Mouse (Mus musculus) testis, adult 2 months (tissue): ENCODE results near the gene Rps15a. TPM values are rescaled to one million over a fixed set of nuclear protein-coding genes. Genes with fewer than 3 reads are reported as not detected.
A peak's percentile ranks its signal among the peaks of the same experiment; 100 is the strongest.

Experiments used
- H3K27ac ChIP-seq: fragments of 200-500 bp; 2 replicates; pipeline ENCODE4 v1.5.1; 2012; ENCODE audit warnings: low read depth, low read length; ENCODE audit not compliant: control insufficient read depth, insufficient read depth
- H3K27me3 ChIP-seq: fragments of 200-500 bp; 2 replicates; pipeline ENCODE4 v1.6.1; 2012; ENCODE audit warnings: mild to moderate bottlenecking, low read length, moderate library complexity; ENCODE audit not compliant: control insufficient read depth, insufficient read depth
- H3K36me3 ChIP-seq: fragments of 200-500 bp; 2 replicates; pipeline ENCODE4 v1.6.1; 2012; ENCODE audit warnings: mild to moderate bottlenecking, low read length; ENCODE audit not compliant: control insufficient read depth, insufficient read depth
- H3K4me1 ChIP-seq: fragments of 200-500 bp; 2 replicates; pipeline ENCODE4 v1.6.1; 2012; ENCODE audit warnings: low read length; ENCODE audit not compliant: control insufficient read depth, insufficient read depth
- H3K4me3 ChIP-seq: fragments of 200-500 bp; 2 replicates; pipeline ENCODE4 v1.5.1; 2012; ENCODE audit warnings: low read depth, mild to moderate bottlenecking, low read length, moderate library complexity, mixed read lengths; ENCODE audit not compliant: control insufficient read depth
- CTCF ChIP-seq: fragments of 200-500 bp; IDR thresholded peaks from 2 replicates; pipeline ENCODE4 v1.5.1; 2012; ENCODE audit warnings: low read depth, mild to moderate bottlenecking, inconsistent platforms, low read length, moderate library complexity; ENCODE audit not compliant: control insufficient read depth, insufficient read depth, insufficient replicate concordance
- POLR2A ChIP-seq: fragments of 200-500 bp; IDR thresholded peaks from 2 replicates; pipeline ENCODE4 v1.6.1; 2012; ENCODE audit warnings: low read depth, mild to moderate bottlenecking, inconsistent platforms, low read length, moderate library complexity; ENCODE audit not compliant: control insufficient read depth
- polyA plus RNA-seq: library from polyadenylated mRNA; depleted of rRNA; stranded (reverse); fragments of >200 nt; gene quantifications from 2 replicates; pipeline ENCODE4 v1.2.3, GENCODE M21; 2012; rRNA removed

Rps15a gene
- 1,101 and 1,374 TPM in 2 replicates for polyA plus RNA-seq

GRCm38 (mm10) chr7:118115877-118116568 lies at the start of gene Rps15a:
Gene Rps15a (minus strand): TSS chr7:118116188.
- Histone ChIP-seq H3K27ac (peak within 1 kb of the TSS; percentile 94), H3K4me1 (peaks cover 3% of the 10 kb centered on the region), H3K4me3 (peak within 1 kb of the TSS; percentile 92), H3K27me3 (no peaks in the 10 kb centered on the region), H3K36me3 (no peaks in the 10 kb centered on the region; the same call in 1 of the 2 replicates)
- TF ChIP-seq POLR2A, result peak; percentile 99
- TF ChIP-seq CTCF, result no peak

- TF ChIP-seq POLR2A (no peak), CTCF (no peak)
- Histone ChIP-seq H3K4me1 (no peaks in the 10 kb centered on the region), H3K36me3 (no peaks in the 10 kb centered on the region), H3K27ac (no peak overlapping the region), H3K4me3 (no peak overlapping the region), H3K27me3 (no peaks in the 10 kb centered on the region)
Measured at GRCm38 (mm10) chr7:118163006-118163405, 47.0 kb upstream of the Rps15a start.

GRCm38 (mm10) chr7:118160121-118160520 lies 44.1 kb upstream of the Rps15a start:
- Histone ChIP-seq H3K4me3 (no peak overlapping the region), H3K36me3 (peaks cover 2% of the 10 kb centered on the region), H3K4me1 (no peaks in the 10 kb centered on the region), H3K27ac (no peak overlapping the region), H3K27me3 (no peaks in the 10 kb centered on the region)
- no peak for TF ChIP-seq CTCF
- TF ChIP-seq POLR2A, result no peak

DNA sequence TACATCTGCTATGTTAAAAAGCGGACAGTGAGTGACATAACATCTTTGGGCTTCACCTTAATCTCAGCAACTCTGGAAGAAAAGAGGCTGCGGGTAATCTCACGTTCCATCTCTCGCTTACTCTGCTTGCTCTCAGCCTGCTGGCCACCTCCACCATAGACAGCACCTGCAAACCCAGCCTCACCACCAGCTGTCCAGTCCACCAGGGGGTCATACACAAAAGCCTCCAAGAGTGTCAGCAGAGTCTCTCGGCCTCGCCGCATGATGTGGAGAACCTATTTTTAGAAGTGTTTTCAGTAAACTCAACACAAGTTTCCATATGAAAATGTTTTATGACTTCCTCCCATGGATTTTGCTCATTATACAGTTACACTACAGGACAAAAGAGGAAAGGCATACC lies 40.5 kb upstream of the Rps15a start:
- Histone ChIP-seq H3K4me3 (no peak overlapping the region), H3K27ac (no peak overlapping the region), H3K27me3 (no peaks in the 10 kb centered on the region), H3K36me3 (peaks cover 5% of the 10 kb centered on the region), H3K4me1 (no peaks in the 10 kb centered on the region)
- TF ChIP-seq CTCF (no peak), POLR2A (no peak)

DNA sequence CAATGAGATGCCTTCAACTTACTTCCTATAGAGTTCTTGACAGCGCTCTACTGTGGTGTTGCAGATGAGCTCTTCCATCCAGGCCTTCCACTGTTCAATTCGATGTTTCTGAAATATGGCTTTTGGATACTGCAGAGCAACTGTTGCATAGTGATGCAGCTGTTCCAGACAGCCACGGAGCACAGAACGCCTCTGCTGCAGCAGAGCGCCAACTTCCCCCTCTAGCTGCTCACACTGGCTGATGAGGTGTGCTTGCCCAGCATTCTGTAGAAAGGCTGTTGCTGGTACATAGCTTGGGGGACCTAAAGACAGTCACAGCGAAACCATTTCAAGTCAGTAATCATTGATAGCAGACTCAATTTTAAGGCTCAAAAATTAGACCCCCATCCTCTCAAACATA lies 38.2 kb upstream of the Rps15a start:
- TF ChIP-seq POLR2A (no peak), CTCF (no peak)
- Histone ChIP-seq H3K4me1 (no peaks in the 10 kb centered on the region), H3K27ac (no peak overlapping the region), H3K27me3 (no peaks in the 10 kb centered on the region), H3K36me3 (peaks cover 5% of the 10 kb centered on the region), H3K4me3 (no peak overlapping the region)

GRCm38 (mm10) chr7:118143602-118144001 lies 27.6 kb upstream of the Rps15a start:
- Histone ChIP-seq H3K4me1 (no peaks in the 10 kb centered on the region), H3K36me3 (peaks cover 5% of the 10 kb centered on the region; the same call in 1 of the 2 replicates), H3K27ac (no peak overlapping the region), H3K4me3 (no peak overlapping the region), H3K27me3 (no peaks in the 10 kb centered on the region)
- TF ChIP-seq POLR2A (no peak), CTCF (no peak)

DNA sequence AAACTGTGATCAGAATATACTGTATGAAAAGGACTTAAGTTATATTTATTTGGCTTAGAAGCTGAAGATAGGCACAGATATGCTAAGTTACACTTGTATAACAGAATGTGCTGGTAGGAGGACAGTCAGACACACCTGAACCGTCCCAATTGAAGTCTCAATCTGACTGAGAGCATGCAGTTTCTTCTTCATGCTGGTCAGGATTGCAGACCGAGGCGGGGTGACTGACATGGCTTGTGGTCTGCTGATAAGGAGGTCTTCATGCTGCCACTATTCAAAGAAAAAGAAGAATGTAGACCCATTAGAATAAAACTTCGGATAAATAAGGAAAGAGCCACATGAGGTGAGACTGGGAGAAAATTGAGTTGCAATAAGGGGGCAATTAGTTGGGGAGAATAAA lies 27.1 kb upstream of the Rps15a start:
- Histone ChIP-seq H3K27ac (no peak overlapping the region), H3K4me1 (no peaks in the 10 kb centered on the region), H3K27me3 (no peaks in the 10 kb centered on the region), H3K36me3 (peaks cover 5% of the 10 kb centered on the region; the same call in 1 of the 2 replicates), H3K4me3 (no peak overlapping the region)
- TF ChIP-seq POLR2A (no peak), CTCF (no peak)
